Mouse (Mus musculus): ENCODE results near the gene Irak1.

Gene Irak1

GRCm38 (mm10) chrX:74023188-74024049, at the start of gene Irak1:
Gene Irak1 (minus strand): TSS chrX:74023918.
- DNase-seq (ENCODE audit: inconsistent ontology term), result peak; percentile 88

GRCm38 (mm10) chrX:74070794-74071193, 47.1 kb upstream of the Irak1 start:
- no peak for DNase-seq (ENCODE audit: inconsistent ontology term)

- no peak for DNase-seq (ENCODE audit: inconsistent ontology term)
Measured at GRCm38 (mm10) chrX:74067891-74068290, 44.2 kb upstream of the Irak1 start.

GRCm38 (mm10) chrX:74045107-74045506, 21.4 kb upstream of the Irak1 start:
- DNase-seq (ENCODE audit: inconsistent ontology term), result no peak

GRCm38 (mm10) chrX:74037702-74038375, 14.1 kb upstream of the Irak1 start:
- DNase-seq (ENCODE audit: inconsistent ontology term), result no peak

GRCm38 (mm10) chrX:74030000-74030399, 6.3 kb upstream of the Irak1 start:
- no peak for DNase-seq (ENCODE audit: inconsistent ontology term)

- no peak for DNase-seq (ENCODE audit: inconsistent ontology term)
Measured at GRCm38 (mm10) chrX:74022795-74023187, 927 bp downstream of the Irak1 start.

- DNase-seq (ENCODE audit: inconsistent ontology term), result no peak
Measured at GRCm38 (mm10) chrX:74014597-74014996, 9.1 kb downstream of the Irak1 start.

- no peak for DNase-seq (ENCODE audit: inconsistent ontology term)
Measured at GRCm38 (mm10) chrX:74008063-74008462, 15.7 kb downstream of the Irak1 start.

GRCm38 (mm10) chrX:74006401-74006800, 17.3 kb downstream of the Irak1 start:
- DNase-seq (ENCODE audit: inconsistent ontology term), result peak; percentile 7

- no peak for DNase-seq (ENCODE audit: inconsistent ontology term)
Measured at GRCm38 (mm10) chrX:74003644-74004043, 20.1 kb downstream of the Irak1 start.

GRCm38 (mm10) chrX:74001024-74001423, 22.7 kb downstream of the Irak1 start:
- no peak for DNase-seq (ENCODE audit: inconsistent ontology term)

- DNase-seq (ENCODE audit: inconsistent ontology term), result peak; percentile 66
Measured at GRCm38 (mm10) chrX:73998911-73999869, 24.5 kb downstream of the Irak1 start.

GRCm38 (mm10) chrX:73977783-73978182, 45.9 kb downstream of the Irak1 start:
- DNase-seq (ENCODE audit: inconsistent ontology term), result no peak

GRCm38 (mm10) chrX:73976283-73976682, 47.4 kb downstream of the Irak1 start:
- no peak for DNase-seq (ENCODE audit: inconsistent ontology term)

GRCm38 (mm10) chrX:73972774-73973173, 50.9 kb downstream of the Irak1 start:
- DNase-seq (ENCODE audit: inconsistent ontology term), result no peak

GRCm38 (mm10) chrX:73970781-73971180, 52.9 kb downstream of the Irak1 start:
- no peak for DNase-seq (ENCODE audit: inconsistent ontology term)

GRCm38 (mm10) chrX:73969729-73970128, 54.0 kb downstream of the Irak1 start:
- no peak for DNase-seq (ENCODE audit: inconsistent ontology term)

GRCm38 (mm10) chrX:73969167-73969566, 54.6 kb downstream of the Irak1 start:
- no peak for DNase-seq (ENCODE audit: inconsistent ontology term)

GRCm38 (mm10) chrX:73967177-73968075, 56.3 kb downstream of the Irak1 start:
- DNase-seq (ENCODE audit: inconsistent ontology term), result peak; percentile 92
